Mouse (Mus musculus) pancreas, adult 10 weeks (tissue): ENCODE results near the gene Lcmt1. TPM values are rescaled to one million over a fixed set of nuclear protein-coding genes. Genes with fewer than 3 reads are reported as not detected.

Source experiments
- polyA plus RNA-seq: library from polyadenylated mRNA; stranded (reverse); fragments of 350-450 nt; fragmentation: Illumina TruSeq; extraction: RNeasy Lipid Tissue Mini Kit (QIAGEN cat#74804); gene quantifications from one replicate; pipeline ENCODE4 v1.2.3, GENCODE M21; 2015; ENCODE audit warnings: low read depth, low replicate concordance; ENCODE audit not compliant: insufficient read depth

Gene Lcmt1
- polyA plus RNA-seq, result 77.8 TPM

DNA sequence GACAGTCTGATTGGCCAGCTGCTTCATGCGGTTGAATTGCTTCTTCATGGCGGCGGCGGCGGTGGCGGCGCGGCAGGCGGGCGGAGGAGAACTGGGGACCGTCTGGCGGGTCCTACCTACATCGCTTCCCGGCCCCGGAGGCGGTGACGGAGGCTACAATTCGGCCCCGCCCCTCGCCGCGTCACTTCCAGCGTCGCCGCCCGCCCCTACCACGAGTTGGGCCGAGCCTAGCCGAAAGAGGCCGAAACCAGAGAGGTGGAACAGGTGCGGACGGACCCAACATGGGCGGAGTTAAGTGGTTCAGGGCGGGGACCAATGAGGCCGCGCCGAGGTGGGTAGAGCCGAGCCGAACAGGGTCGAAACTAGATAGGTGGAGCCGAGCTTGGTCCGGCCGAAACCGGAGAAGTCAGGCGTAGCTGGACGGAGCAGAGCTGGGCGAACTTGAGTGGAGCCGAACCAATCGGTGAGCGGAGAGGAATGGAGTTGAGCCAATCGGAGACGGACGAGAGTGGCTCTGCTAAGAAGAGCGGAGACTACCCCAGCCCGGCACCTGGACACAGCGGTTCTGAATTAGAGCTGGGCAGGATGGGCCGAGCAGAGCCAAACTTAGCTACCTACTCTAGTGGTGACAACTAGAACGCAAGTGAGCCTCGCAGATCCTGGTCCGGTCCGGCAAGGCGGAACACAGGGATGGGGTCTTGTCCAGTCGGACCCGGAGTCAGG, at the start of gene Lcmt1, which contains the start of gene Arhgap17:
TSS of gene Lcmt1 (plus strand) at position 26 of the 723 bp plus-strand sequence.
TSS of gene Arhgap17 (minus strand) at position 157 of the 723 bp plus-strand sequence.

DNA sequence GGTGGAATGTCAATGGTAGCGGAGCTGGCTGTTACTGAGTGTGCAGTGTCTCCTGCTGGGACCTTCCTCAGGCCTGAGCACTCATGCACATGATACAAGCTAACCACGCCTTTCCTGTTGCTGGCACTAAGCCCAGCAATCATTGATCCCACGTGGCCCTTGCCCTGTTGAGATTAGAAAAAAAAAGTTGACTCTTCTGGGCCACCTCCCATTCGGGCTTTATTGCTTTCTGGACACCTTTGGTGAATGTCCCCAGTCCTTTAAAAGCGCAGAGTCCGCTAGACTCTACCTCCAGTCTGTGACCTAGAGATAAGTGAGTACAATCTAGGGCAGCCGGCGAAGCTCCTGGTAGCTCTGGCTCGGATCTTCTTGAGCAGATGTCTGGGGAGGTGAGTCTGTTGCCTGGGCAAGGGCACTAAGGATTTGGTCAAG, 92.5 kb downstream of the Lcmt1 start, which contains the start of gene Aqp8:
TSS of gene Aqp8 (plus strand) at position 222 of the 432 bp plus-strand sequence.

Other genes starting within 250 kb of the Lcmt1 start
- 17.2 TPM for gene Tnrc6a, start 245.9 kb upstream of the Lcmt1 start, polyA plus RNA-seq
- not detected for gene Slc5a11, start 155.0 kb upstream of the Lcmt1 start, polyA plus RNA-seq
- 7.9 TPM for gene Arhgap17, start 131 bp downstream of the Lcmt1 start, polyA plus RNA-seq
- 7.9 TPM for gene Aqp8, start 92.5 kb downstream of the Lcmt1 start, polyA plus RNA-seq
- 0.09 TPM for gene Zkscan2, start 130.7 kb downstream of the Lcmt1 start, polyA plus RNA-seq